Mouse (Mus musculus): ENCODE results near the gene Srrm4.

DNA sequence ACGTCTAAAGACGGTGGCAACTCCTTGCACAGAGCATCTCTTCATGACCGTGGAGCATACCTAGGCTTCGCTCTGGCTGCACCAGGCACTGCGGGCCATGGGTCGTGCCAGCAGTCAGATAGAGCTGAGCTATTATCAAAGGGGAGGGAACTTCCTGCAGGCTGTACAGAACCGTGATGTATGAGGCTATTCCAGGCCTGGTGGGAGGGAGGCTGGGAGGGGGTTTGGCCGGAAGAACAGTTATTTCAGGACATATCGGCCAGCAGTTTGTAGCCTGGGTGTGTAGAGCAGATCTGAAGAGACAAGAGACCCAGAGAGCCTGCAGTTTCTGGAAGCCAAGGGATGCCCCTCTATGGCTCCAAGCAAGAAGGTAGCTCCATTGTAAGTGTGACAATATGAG lies 68.5 kb downstream of the Srrm4 start:
- TF ChIP-seq POLR2A (IDR thresholded peaks at IDR 0.05; ENCODE audit: borderline replicate concordance, low read depth, low read length) = no peak
- no peak for TF ChIP-seq CTCF (IDR thresholded peaks at IDR 0.05; ENCODE audit: low read depth, low read length)
